Mouse (Mus musculus) embryonic facial prominence, embryonic 11.5 days (tissue): ENCODE measurements around the gene Slc7a5. TPM values are rescaled to one million over a fixed set of nuclear protein-coding genes. Genes with fewer than 3 reads are reported as not detected.

ENCODE experiments used
- ATAC-seq: fragments of 200-750 bp; cut with Nextera tagmentation; replicated peaks from 2 replicates; pipeline ENCODE4 v1.8.0; 2017; ENCODE audit warnings: low read depth; ENCODE audit not compliant: insufficient number of reproducible peaks, low FRiP score, low TSS enrichment
- DNase-seq: peaks from one replicate; pipeline ENCODE4 v3.0.0-alpha.2; 2015; ENCODE audit warnings: low spot score
- H3K27ac ChIP-seq: fragments of 300-500 bp; sonication (generic); replicated peaks from 2 replicates; pipeline ENCODE4 v1.5.1; 2014; ENCODE audit warnings: mild to moderate bottlenecking, low read depth, low read length, control low read depth
- H3K27me3 ChIP-seq: fragments of 300-500 bp; sonication (generic); 2 replicates; pipeline ENCODE4 v1.6.1; 2014; ENCODE audit warnings: mild to moderate bottlenecking, low read length, moderate library complexity, mixed read lengths; ENCODE audit not compliant: control insufficient read depth, insufficient read depth
- H3K36me3 ChIP-seq: fragments of 300-500 bp; sonication (generic); replicated peaks from 2 replicates; pipeline ENCODE4 v1.6.1; 2014; ENCODE audit warnings: low read depth, mild to moderate bottlenecking, low read length, moderate library complexity, mixed read lengths; ENCODE audit not compliant: control insufficient read depth, insufficient read depth
- H3K4me1 ChIP-seq: fragments of 300-500 bp; sonication (generic); 2 replicates; pipeline ENCODE4 v1.6.1; 2014; ENCODE audit warnings: low read length, mixed read lengths; ENCODE audit not compliant: control insufficient read depth, insufficient read depth
- H3K4me2 ChIP-seq: fragments of 300-500 bp; sonication (generic); 2 replicates; pipeline ENCODE4 v1.6.1; 2014; ENCODE audit warnings: low read depth, mild to moderate bottlenecking, control low read depth, low read length, moderate library complexity
- H3K4me3 ChIP-seq: fragments of 300-500 bp; sonication (generic); 2 replicates; pipeline ENCODE4 v1.5.1; 2014; ENCODE audit warnings: low read depth, low read length, control low read depth
- H3K9ac ChIP-seq: fragments of 300-500 bp; sonication (generic); replicated peaks from 2 replicates; pipeline ENCODE4 v1.6.1; 2014; ENCODE audit warnings: mild to moderate bottlenecking, control low read depth, low read length
- H3K9me3 ChIP-seq: fragments of 300-500 bp; sonication (generic); replicated peaks from 2 replicates; pipeline ENCODE4 v1.6.1; 2016; ENCODE audit warnings: mild to moderate bottlenecking, low read length, inconsistent platforms, mixed read lengths; ENCODE audit not compliant: control insufficient read depth
- WGBS: fragments of 180-500 bp; shearing (Covaris S2); extraction: QIAGEN DNeasy Blood & Tissue Kit; methylation state at CpG from one replicate; pipeline ENCODE4 v1.1.7; 2014; 5-methylcytosine and 5-hydroxymethylcytosine counted together
- polyA plus RNA-seq: library from polyadenylated mRNA; unstranded; fragments of >200 nt; fragmentation: Nextera tagmentation; extraction: Ambion mirVana; gene quantifications from 2 replicates; pipeline ENCODE4 v1.2.1, GENCODE M21; 2014

Gene Slc7a5
- 17.7 and 19.7 TPM in 2 replicates for polyA plus RNA-seq

- H3K36me3 ChIP-seq = no peaks in the 10 kb centered on the region
- no peaks in the 10 kb centered on the region for H3K9me3 ChIP-seq
- ATAC-seq (peak; percentile 79), DNase-seq (peak; percentile 99)
- peak within 1 kb of the TSS; percentile 67 for H3K4me3 ChIP-seq
- peak within 1 kb of the TSS; percentile 71 for H3K9ac ChIP-seq
- under 1% methylated on average over 57 of the region's 61 CpGs for WGBS
- peak within 1 kb of the TSS; percentile 97 for H3K4me2 ChIP-seq
- no peaks in the 10 kb centered on the region; the same call in 1 of the 2 replicates for H3K27me3 ChIP-seq
- H3K27ac ChIP-seq = no peak within 1 kb of the TSS
- peaks cover 2% of the 10 kb centered on the region; the same call in 1 of the 2 replicates for H3K4me1 ChIP-seq
Observed at GRCm38 (mm10) chr8:121907587-121908248, at the start of gene Slc7a5. Gene Slc7a5 (minus strand): TSS chr8:121907694.

- H3K36me3 ChIP-seq = no peaks in the 10 kb centered on the region
Observed at GRCm38 (mm10) chr8:121955825-121956500, 48.5 kb upstream of the Slc7a5 start.

GRCm38 (mm10) chr8:121954981-121955555 is 47.6 kb upstream of the Slc7a5 start:
- Histone ChIP-seq H3K4me1 (peaks cover 4% of the 10 kb centered on the region; the same call in 1 of the 2 replicates), H3K27ac (no peak overlapping the region), H3K27me3 (no peaks in the 10 kb centered on the region), H3K36me3 (no peaks in the 10 kb centered on the region), H3K4me2 (no peak overlapping the region), H3K9me3 (no peaks in the 10 kb centered on the region), H3K4me3 (no peak overlapping the region), H3K9ac (no peak overlapping the region)
- WGBS = 83% methylated on average over 10 of the region's 10 CpGs
- DNase-seq (no peak), ATAC-seq (no peak)

More at GRCm38 (mm10) chr8:121955825-121956500, 48.5 kb upstream of the Slc7a5 start:
- H3K4me3 ChIP-seq = no peak overlapping the region
- no peak overlapping the region for H3K9ac ChIP-seq
- no peak for DNase-seq
- H3K27me3 ChIP-seq = no peaks in the 10 kb centered on the region
- WGBS = 71% methylated on average over 1 of the region's 1 CpGs
- no peaks in the 10 kb centered on the region for H3K9me3 ChIP-seq
- ATAC-seq = no peak
- H3K4me2 ChIP-seq = no peak overlapping the region
- no peak overlapping the region for H3K27ac ChIP-seq
- H3K4me1 ChIP-seq = peaks cover 4% of the 10 kb centered on the region; the same call in 1 of the 2 replicates

- H3K4me1 ChIP-seq = peaks cover 4% of the 10 kb centered on the region; the same call in 1 of the 2 replicates
- no peak for DNase-seq
- ATAC-seq = no peak
- H3K27me3 ChIP-seq = no peaks in the 10 kb centered on the region
- H3K9ac ChIP-seq = no peak overlapping the region
- H3K9me3 ChIP-seq = no peaks in the 10 kb centered on the region
- no peak overlapping the region for H3K4me3 ChIP-seq
- H3K36me3 ChIP-seq = no peaks in the 10 kb centered on the region
- WGBS = 80% methylated on average over 3 of the region's 3 CpGs
- H3K27ac ChIP-seq = no peak overlapping the region
- H3K4me2 ChIP-seq = no peak overlapping the region
Observed at GRCm38 (mm10) chr8:121953821-121954545, 46.5 kb upstream of the Slc7a5 start.

- Histone ChIP-seq H3K9me3 (no peaks in the 10 kb centered on the region), H3K36me3 (no peaks in the 10 kb centered on the region), H3K4me1 (peaks cover 4% of the 10 kb centered on the region; the same call in 1 of the 2 replicates), H3K27ac (no peak overlapping the region), H3K27me3 (no peaks in the 10 kb centered on the region), H3K4me2 (no peak overlapping the region), H3K9ac (no peak overlapping the region), H3K4me3 (no peak overlapping the region; the same call in 1 of the 2 replicates)
- DNase-seq (no peak), ATAC-seq (no peak)
- 92% methylated on average over 7 of the region's 7 CpGs for WGBS
Observed at GRCm38 (mm10) chr8:121952800-121953199, 45.3 kb upstream of the Slc7a5 start.

GRCm38 (mm10) chr8:121952122-121952521 is 44.6 kb upstream of the Slc7a5 start:
- H3K9me3 ChIP-seq = no peaks in the 10 kb centered on the region
- DNase-seq = no peak
- peaks cover 4% of the 10 kb centered on the region; the same call in 1 of the 2 replicates for H3K4me1 ChIP-seq
- no peaks in the 10 kb centered on the region for H3K27me3 ChIP-seq
- ATAC-seq = no peak
- 0 out of 2 replicates have a peak overlapping the region, but pooled peaks have one; percentile 1 for H3K9ac ChIP-seq
- H3K4me2 ChIP-seq = no peak overlapping the region
- no peaks in the 10 kb centered on the region for H3K36me3 ChIP-seq
- H3K4me3 ChIP-seq = peak overlapping the region; percentile 1; the same call in 1 of the 2 replicates
- no peak overlapping the region for H3K27ac ChIP-seq

- no peaks in the 10 kb centered on the region for H3K36me3 ChIP-seq
- H3K4me1 ChIP-seq = peaks cover 4% of the 10 kb centered on the region; the same call in 1 of the 2 replicates
- H3K9ac ChIP-seq = peak overlapping the region; percentile 98
- WGBS = 44% methylated on average over 7 of the region's 7 CpGs
- H3K4me3 ChIP-seq = peak overlapping the region; percentile 95
- H3K27me3 ChIP-seq = no peaks in the 10 kb centered on the region
- no peaks in the 10 kb centered on the region for H3K9me3 ChIP-seq
- no peak overlapping the region; the same call in 1 of the 2 replicates for H3K27ac ChIP-seq
- DNase-seq (no peak), ATAC-seq (no peak)
- peak overlapping the region; percentile 79 for H3K4me2 ChIP-seq
Observed at GRCm38 (mm10) chr8:121951656-121952009, 44.1 kb upstream of the Slc7a5 start.
